Mouse (Mus musculus): ENCODE data around the gene Itgb4.

Itgb4 gene

DNA sequence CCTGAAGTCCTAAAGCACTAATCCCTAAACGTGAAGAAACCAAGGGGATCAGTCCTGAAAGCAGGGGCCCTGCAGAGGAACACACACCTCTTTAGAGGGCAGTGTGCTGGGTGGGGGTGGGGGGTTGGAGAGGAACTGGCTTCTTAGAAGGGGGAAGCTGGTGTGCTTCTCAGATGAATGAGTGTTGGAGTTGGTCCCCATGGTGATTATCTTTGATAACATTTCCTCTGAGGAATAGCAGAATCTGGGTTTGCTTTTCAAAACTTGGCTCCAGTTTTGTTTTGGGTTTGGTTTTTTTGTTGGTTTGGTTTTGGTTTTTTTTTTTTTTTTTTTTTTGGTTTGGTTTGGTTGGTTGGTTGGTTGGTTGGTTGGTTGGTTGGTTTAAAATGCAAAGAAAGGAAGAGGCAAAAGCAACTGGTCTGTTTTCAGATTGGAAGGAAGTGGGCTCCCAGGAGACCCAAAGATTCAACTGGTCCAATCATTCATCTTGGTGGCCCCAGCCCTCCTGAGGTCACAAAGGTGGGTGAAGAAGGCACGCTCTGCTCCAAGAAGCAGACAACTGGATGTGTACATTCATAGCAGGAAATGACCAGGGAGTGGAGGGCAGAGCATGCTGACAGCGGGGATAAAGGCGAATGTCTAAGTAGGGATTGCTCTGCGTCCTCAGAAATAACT, 5.6 kb upstream of the Itgb4 start:
- in situ Hi-C loops (cut with MboI, MseI): loop anchor here (10.0 kb wide), 1 partner anchor 696 kb away; no protein-coding TSS in a partner anchor

- in situ Hi-C loops (cut with MboI, MseI): no loop called here
Observed at GRCm38 (mm10) chr11:115970006-115970673, 4.4 kb upstream of the Itgb4 start.

GRCm38 (mm10) chr11:115971016-115971415, 3.5 kb upstream of the Itgb4 start:
- in situ Hi-C loops (cut with MboI, MseI): no loop called here

DNA sequence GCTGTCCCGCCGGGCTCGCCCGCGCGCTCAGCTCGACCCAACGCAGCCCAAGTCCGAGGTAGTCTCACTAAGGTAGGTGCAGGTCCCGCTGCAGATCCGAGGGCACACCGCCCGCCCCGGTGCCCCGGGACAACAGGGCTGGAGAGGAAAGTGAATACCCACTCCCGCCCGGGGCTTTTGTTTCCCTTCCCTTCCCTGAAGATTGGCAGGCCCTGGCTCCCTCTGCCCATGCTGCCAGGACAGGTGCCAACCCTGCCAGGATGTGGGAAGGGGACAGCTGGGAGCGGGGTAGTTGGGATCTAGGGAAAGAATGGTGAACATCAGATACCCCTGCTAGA, 543 bp downstream of the Itgb4 start:
- in situ Hi-C loops (cut with MboI, MseI): no loop called here

- in situ Hi-C loops (cut with MboI, MseI): no loop called here
Observed at GRCm38 (mm10) chr11:115975544-115975943, 1.0 kb downstream of the Itgb4 start.

DNA sequence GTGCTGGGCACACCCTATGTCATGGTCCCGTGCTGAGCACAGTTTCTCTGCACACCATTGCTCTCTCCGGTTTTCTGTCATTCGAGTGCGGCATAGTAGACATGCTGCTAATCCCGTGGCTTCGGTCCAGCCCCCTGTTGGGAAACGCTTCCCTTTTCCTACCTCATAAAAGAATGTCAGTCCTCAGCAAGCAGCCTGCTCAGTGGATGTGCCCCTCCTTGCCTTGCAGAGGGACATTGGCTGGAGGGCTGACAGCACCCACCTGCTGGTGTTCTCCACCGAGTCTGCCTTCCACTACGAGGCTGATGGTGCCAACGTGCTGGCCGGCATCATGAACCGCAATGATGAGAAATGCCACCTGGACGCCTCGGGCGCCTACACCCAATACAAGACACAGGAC, 8.0 kb downstream of the Itgb4 start:
- in situ Hi-C loops (cut with MboI, MseI): no loop called here

DNA sequence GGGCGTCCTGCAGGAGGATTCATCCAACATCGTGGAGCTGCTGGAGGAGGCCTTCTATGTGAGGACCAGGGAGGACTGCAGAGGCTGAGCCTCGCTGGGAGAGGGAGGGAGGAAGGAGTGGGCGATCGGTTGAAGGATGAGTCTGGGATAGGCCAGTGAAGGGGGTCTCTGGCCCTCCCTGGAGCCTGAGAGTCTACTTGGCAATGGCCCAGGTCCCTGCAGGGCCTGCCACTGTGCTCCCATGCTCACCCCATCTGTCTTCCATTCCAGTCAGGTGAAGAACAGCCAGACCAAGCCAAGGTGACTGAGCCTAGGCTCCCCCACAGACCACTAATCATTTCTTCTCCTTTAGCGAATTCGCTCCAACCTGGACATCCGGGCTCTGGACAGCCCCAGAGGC, 8.8 kb downstream of the Itgb4 start:
- in situ Hi-C loops (cut with MboI, MseI): no loop called here

DNA sequence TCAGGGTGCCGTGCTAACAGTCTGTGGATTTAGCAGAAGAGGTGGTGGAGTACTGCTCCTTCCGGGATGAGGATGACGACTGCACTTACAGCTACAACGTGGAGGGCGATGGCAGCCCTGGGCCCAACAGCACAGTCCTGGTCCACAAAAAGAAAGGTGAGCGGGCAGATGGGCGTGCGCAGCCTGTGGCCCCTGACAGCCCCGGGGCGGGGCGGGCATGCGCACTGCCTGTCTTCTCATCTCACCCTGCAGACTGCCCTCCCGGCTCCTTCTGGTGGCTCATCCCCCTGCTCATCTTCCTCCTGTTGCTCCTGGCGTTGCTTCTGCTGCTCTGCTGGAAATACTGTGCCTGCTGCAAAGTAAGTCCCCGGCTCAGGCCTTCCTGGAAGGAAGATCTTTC, 15.2 kb downstream of the Itgb4 start:
- in situ Hi-C loops (cut with MboI, MseI): no loop called here

- in situ Hi-C loops (cut with MboI, MseI): no loop called here
Observed at GRCm38 (mm10) chr11:115992098-115992497, 17.6 kb downstream of the Itgb4 start.

DNA sequence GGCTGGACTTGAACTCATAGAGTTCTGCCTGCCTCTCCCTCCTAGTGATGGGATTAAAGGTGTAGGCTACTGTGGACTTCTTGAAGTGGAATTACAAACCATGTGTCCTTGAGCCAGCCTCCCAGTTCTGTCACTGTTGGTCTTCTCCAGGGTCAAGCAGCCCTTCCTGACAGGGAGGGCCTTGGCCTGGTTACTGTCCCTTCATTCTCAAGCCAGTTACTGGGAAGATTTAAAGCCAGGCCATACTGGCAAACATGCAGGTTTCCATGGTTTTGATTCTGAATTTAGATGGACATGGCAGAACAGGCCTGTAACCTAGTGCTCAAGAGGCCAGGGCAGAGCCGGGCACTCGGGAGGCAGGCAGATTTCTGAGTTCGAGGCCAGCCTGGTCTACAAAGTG, 20.7 kb downstream of the Itgb4 start:
- in situ Hi-C loops (cut with MboI, MseI): no loop called here

DNA sequence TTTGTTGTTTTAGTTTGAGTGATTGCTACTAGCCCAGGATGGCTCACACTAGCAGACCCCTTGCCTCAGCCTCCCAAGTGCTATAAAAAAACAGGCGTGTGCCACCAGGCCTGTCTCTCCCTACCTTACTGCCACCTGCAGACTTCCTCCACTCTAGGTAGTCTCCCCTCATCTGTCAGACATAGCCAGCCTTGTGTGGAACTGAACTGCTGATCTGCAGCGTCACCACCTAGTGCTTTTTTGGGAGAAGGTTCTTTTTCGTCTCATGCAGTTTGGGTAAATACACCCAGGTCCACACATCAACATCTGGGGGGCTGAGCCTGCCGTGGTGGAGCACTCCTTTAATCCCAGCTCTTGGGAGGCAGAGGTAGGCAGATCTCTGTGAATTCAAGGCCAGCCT, 22.5 kb downstream of the Itgb4 start:
- in situ Hi-C loops (cut with MboI, MseI): no loop called here

- in situ Hi-C loops (cut with MboI, MseI): no loop called here
Observed at GRCm38 (mm10) chr11:115997662-115998061, 23.2 kb downstream of the Itgb4 start.

- in situ Hi-C loops (cut with MboI, MseI): no loop called here
Observed at GRCm38 (mm10) chr11:115999027-115999426, 24.5 kb downstream of the Itgb4 start.

DNA sequence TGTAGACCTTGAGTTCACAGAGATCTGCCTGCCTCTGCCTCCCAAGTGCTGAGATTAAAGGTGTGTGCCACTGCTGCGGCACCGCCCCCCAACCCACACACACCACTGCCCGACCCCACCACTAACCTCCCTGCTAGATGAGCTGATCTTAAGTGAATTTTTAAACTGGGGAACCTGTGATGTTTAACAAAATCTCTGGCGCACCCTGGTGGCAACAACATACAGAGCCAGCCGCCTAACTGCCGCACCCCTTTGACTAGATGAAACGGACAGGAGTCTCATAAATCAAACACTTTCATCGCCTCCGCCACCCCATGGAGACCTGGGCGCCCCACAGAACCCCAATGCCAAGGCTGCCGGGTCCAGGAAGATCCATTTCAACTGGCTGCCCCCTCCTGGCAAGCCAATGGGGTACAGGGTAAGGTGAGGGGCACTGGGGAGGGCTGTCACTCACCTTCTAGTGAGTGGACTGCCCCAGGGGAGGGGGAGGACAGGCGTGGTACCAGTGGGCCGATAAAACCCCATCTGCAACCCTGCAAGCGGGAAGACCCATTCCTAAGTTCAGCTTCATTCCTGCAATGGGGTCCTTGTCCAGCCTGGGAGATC, 25.1 kb downstream of the Itgb4 start:
- in situ Hi-C loops (cut with MboI, MseI): no loop called here

DNA sequence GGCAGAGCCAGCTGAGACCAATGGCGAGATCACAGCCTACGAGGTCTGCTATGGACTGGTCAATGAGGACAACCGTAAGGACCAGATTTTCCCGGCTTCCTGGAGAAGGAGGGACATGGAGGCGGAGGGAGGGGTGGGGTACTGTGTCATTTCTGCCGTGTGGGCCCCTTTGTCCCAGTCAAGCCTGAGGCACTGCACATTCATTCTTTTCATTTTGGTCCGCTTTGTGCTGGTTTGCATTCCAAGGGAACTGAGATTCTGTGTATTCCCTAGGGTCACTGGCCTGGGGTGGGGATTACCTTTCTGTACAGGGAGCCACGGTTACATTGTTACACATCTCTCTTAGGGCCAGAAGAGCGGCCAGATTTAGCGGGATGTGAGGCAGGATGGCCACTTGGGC, 26.1 kb downstream of the Itgb4 start:
- in situ Hi-C loops (cut with MboI, MseI): no loop called here

DNA sequence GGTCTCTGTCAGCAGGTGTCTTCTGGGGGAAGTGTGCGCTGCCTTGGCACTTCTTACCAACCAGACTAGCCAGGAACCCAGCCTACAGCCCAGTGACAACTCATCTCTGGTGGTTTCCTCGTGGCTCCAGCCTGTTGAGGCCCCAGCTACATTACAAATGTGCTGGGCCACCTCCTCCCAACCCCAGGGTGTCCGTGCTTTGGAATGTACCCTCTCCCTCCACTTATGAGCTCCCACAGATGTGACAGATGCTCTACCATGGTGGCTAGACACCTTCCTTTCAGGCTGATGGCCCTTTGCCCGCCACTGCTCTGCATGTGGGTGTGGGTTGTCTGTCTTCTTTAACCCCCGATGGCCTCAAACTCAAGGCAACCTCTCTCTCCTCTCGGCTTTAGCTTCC, 27.2 kb downstream of the Itgb4 start:
- in situ Hi-C loops (cut with MboI, MseI): no loop called here

DNA sequence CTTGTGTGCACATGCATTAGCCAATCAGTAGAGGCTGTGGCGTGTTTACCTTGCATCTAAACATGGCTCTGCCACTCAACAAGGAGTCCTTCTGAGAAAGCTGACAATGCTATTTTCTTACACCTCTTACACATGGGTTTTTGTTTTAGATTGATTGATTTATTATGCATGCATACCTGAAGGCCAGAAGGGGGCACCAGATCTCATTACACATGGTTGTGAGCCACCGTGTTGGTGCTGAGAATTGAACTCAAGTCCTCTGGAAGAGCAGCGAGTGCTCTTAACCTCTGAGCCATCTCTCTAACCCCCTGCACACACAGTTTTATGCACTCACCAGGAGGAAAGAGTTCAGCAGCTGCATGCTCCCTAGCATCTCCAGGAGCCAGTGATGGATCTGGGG, 28.4 kb downstream of the Itgb4 start:
- in situ Hi-C loops (cut with MboI, MseI): no loop called here

DNA sequence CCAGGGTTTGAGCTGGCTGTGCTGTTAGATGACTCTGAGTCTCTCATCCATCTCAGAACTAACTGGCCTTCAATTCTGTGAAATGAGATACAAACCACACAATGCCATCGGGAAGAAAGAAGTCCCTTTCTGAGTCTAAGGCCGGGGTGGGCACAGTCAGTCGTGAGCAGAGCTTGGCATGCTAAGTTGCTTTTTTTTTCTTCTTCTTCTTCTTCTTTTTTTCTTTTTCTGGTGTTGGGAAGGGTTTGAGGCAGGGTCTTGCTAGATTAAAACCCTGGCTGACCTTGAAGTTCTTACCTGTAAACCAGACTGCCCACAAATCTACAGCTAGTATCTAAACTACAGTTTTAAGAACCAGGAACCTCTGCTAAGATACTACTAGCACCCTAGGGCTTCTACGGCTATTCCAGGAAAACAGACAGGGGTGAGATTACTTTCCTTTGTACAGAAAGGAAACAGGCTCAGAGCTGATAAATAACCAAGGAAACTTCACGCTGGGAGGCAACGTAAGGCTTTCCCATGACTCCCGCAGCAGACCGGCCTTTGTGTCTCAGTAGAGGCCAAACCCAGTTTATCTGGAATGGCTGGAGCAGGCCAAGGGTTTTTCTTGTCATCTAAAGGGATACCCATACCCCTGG, 29.8 kb downstream of the Itgb4 start:
- in situ Hi-C loops (cut with MboI, MseI): no loop called here

DNA sequence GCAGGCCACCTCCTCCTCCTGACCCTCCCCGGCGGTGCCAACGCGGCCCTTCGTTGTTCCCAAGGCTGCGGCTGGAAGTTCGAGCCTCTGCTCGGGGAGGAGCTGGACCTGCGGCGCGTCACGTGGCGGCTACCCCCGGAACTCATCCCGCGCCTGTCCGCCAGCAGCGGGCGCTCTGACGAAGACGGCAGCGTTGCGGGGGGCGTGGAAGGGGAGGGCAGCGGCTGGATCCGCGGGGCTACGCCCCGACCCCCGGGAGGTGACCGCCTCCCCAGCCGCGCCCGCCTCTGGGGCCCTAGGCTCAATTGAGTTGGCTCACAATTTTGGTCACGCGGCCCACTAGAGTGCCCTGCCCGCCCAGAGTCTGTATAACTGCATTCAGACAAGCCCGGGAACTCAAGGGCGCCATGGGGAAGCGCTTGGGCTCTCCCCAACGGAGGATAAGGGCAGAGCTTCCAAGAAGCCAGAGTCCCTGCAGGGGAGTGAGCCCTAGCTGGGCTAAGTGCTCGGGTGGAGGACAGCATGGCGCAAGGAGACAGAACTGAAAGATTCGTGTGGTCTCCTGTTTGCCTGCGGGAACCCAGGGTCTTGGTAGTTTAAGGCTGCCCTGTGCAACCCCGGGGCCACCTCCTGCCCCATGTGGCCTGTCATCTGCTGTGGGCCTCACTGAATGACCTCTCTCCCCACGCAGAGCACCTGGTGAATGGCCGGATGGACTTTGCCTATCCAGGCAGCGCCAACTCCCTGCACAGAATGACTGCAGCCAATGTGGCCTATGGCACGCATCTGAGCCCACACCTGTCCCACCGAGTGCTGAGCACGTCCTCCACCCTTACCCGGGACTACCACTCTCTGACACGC, 30.6 kb downstream of the Itgb4 start:
- in situ Hi-C loops (cut with MboI, MseI): no loop called here

GRCm38 (mm10) chr11:116005701-116006419, 31.4 kb downstream of the Itgb4 start:
- in situ Hi-C loops (cut with MboI, MseI): no loop called here

Measured in T-helper 2 cell (primary cell).